Mouse (Mus musculus) brain, adult 2 months (tissue): Measurements from ENCODE around the gene Ubxn7.
A peak's percentile ranks its signal among the peaks of the same experiment; 100 is the strongest.
"Not testable (repeated sequence)": the region's sequence is repeated elsewhere in the genome, so short reads cannot be mapped to it uniquely, and the experiment has no call there.

Source experiments
- DNase-seq: peaks from one replicate; pipeline ENCODE4 v3.0.0; 2011; ENCODE audit warnings: low read depth, low spot score

Gene Ubxn7

DNA sequence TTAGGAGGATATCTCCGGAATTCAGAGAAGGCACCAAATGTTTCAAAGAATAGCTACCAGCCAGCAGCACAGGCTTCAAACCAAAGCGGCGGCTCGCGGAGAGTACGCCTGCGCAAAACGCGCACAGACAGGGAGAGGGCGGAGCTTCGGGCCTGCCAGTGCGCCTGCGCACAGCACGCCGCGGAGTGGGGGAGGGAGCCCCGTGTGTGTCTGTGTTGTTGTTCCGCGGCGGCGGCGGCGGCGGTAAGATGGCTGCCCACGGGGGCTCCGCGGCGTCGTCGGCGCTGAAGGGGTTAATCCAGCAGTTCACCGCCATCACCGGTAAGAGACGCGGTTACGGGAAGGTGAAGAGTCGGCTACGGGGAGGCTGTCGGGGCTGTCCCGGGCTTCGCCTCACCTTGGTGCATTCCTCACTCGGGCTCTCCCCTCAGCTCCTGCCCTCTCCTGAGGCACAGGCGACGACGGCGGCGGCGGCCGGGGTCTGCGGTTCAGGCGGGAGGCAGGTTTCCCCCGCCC, at the start of gene Ubxn7:
Ubxn7 (plus strand) TSS at position 218 of the 516 bp plus-strand sequence.
- DNase-seq, result peak; percentile 97

DNA sequence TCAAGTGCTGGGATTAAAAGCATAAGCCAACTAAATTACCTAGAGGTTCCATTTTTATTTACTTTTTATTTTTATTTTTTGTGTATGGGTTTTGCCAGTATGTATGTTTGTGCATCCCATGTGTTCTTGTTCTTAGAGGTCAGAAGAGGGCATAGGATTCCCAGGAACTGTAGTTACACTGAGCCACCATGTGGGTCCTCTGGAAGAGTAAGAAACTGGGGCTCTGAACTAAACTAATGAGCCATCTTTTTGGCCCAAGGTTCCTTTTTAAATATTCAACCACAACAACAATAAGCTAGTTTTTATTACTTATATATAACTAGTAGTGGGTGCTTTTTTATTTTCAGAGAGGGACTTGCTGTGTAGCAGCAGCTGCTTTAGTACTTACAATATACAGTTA, 49.4 kb upstream of the Ubxn7 start:
- DNase-seq, result no peak

DNA sequence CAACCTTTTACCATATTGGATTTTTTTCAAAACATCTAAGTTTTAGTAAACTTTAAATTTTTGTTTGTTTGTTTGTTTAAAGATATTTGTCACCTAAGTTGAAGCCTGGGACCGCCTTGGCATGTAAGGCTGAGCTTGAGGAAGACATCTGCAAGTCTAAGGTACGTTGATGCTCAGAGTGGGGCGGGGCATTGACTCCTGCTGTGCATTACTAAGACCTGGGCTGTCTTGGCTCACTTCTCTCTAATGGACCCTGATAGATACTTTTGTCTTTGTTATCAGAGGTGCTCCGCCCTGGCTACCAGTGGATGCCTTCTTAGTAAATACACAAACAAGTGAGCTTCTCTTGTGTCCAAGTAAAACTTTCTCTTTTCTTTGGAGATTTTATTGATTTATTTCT, 40.2 kb upstream of the Ubxn7 start:
- DNase-seq, result no peak

DNA sequence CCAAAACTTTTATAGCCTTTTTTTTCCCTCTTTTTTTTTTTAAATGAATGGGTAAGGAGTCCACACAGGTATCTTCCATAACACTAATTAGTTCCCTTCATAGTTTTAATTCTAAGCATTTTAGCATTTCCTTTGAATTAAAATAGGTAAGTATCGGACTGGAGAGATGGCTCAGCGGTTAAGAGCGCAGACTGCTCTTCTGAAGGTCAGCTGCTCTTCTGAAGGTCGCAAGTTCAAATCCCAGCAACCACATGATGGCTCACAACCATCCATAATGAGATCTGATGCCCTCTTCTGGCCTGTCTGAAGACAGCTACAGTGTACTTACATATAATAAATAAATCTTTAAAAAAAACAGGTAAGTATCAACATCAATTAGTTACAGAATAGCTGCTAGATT, 32.4 kb upstream of the Ubxn7 start:
- not testable (repeated sequence) for DNase-seq

DNA sequence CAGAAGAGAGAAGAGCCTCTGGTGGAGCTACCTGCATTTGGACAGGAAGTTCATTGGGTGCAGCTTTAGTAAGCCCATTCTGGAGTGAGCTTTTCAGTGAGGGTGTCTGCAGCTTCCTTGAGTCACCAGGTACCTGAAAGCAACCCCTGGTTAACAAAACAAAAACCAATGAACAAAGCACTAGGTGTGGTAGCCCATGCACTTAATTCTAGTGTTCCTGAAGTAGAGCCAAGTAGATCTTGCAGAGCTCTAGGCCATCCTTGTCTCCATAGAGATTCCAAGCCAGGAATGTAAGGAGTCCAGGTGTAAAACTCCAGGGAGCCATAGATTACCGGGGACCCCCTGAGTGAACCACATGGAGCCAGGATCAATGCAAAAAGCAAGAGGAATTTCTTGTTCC, 29.0 kb upstream of the Ubxn7 start:
- DNase-seq, result no peak

DNA sequence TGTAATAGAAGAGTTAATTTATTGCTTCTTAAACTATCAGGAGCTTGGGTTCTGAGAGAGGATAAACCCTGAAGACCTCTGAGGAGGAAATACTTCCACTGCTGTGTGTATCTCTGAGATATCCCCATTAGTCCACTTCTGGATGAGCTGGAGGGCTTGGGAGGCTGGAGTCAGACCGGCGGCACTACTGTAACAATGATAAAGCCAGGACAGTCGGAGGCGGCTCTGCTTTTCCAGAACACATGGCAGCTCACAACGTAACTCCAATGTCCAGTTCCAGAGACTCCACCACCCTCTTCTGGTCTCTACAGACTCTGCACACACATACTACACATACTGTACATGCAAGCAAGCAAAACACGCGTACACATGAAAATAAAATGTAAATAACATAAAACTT, 28.2 kb upstream of the Ubxn7 start:
- DNase-seq, result no peak

DNA sequence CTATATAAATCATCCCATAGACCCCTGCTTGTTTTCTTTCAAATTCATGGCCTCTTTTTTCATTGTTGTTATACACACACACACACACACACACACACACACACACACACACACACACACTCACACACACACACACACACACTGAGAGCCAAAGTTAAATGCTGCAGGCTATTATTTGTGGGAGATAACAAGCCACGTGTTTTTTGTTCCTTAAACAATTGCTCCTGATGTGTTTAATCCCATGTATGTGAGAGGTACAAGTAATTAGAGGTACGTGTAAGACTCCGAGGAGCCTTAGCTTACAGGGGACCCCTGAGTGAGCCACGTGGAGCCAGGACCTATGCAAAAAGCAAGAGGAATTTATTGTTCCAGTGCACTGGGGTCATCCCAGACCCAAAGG, 20.1 kb upstream of the Ubxn7 start:
- DNase-seq, result no peak

DNA sequence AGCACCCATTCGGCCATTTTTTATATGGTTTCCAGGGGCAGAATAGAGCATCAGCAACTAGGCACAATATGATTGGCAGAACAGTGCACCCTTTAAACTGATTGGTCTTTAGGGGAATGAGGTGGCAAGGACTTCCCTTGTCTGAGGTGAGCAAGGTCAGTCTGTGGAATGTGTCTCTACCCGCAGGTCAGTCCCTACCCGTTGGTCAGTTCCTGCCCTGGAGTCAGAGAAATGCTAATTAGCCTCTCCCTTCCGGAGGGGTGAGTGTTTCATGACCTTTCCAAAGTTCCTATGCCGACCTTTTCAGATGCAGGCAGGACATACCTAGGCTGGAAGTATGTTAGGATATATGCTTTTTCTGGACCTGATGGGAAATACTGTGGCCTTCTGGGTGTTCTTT, 19.7 kb upstream of the Ubxn7 start:
- DNase-seq, result no peak

DNA sequence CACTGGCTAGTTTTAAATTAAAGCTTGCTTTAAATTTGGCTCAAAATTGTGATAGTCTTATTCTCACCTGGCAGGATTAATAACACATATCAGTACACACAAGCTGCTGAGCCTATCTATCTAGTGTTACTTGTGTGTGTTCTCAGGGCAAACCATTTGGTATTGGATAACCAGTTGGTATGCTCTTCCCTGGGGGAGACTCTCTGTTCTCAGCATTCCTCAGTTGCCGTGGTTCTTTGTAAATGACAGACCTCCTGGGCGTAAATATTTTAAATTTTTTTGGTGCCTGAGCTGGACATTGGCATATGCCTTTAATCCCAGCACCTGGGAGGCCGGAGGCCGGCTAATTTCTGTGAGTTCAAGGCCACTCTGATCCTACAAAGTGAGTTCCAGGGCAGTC, 19.2 kb upstream of the Ubxn7 start:
- DNase-seq, result no peak

DNA sequence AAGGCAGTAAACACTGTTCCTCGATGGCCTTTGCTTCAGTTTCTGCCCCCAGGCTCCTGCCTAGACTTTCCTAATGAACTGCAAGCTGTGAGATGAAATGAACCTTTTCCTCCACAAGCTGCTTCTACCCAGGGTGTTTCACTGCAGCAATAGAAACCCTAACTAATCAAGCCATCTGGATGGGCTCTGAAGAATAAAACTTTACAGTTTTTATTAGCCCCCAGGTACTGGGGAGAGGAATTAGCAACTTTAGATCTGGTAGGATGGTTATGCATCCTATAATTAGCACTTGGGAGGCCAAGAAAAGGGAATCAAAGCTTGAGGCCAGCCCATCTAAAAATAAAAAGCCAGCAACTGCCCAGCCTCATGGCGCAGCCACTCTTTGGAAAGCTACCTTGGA, 15.5 kb upstream of the Ubxn7 start:
- no peak for DNase-seq

DNA sequence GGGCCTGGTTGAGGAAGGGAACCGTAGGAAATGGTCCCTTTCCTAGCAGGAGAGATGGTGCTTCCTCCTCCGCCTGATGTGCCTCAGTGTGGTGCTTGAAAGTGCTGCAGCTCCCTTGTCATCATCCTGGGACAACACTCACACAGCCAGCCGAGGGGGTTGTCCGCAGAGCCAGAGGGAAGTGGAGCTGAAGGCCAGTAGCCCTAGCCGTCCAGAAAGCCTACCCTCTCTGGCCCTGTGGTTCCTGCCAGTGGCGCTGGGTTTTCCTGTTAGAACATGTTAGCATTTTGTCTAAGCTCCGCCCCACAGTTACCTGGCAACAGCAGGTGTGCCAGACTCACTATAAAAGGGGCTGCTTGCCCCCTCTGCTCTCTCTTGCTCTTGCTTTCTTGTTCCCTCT, 8.1 kb upstream of the Ubxn7 start:
- DNase-seq, result no peak

DNA sequence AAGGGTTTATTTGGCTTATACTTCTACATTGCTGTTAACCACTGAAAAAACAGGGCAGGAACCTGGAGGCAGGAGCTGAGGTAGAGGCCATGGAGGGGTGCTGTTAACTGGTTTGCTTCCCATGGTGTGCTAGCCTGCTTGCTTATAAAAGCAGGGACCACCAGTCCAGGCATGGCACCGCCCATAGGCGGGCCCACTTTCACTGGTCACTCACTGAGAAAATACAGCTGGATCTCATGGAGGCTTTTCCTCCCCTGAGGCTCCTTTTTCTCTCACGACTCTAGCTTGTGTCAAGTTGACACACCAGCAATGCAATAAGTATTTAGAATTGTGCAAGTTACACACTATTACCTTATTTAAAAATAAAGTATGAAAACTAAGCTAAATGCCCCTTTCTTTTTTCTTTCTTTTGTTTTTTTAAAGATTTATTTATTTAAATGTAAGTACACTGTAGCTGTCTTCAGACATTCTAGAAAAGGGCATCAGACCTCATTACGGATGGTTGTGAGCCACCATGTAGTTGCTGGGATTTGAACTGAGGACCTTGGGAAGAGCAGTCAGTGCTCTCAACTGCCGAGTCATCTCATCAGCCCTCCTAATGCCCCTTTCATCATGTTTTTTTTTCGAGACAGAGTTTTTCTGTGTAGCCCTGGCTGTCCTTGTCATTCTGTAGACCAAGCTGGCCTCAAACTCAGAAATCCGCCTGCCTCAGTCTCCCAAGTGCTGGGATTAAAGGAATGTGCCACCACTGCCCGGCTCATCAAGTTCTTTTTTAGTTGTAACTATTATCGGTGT, 984 bp upstream of the Ubxn7 start:
- no peak for DNase-seq

DNA sequence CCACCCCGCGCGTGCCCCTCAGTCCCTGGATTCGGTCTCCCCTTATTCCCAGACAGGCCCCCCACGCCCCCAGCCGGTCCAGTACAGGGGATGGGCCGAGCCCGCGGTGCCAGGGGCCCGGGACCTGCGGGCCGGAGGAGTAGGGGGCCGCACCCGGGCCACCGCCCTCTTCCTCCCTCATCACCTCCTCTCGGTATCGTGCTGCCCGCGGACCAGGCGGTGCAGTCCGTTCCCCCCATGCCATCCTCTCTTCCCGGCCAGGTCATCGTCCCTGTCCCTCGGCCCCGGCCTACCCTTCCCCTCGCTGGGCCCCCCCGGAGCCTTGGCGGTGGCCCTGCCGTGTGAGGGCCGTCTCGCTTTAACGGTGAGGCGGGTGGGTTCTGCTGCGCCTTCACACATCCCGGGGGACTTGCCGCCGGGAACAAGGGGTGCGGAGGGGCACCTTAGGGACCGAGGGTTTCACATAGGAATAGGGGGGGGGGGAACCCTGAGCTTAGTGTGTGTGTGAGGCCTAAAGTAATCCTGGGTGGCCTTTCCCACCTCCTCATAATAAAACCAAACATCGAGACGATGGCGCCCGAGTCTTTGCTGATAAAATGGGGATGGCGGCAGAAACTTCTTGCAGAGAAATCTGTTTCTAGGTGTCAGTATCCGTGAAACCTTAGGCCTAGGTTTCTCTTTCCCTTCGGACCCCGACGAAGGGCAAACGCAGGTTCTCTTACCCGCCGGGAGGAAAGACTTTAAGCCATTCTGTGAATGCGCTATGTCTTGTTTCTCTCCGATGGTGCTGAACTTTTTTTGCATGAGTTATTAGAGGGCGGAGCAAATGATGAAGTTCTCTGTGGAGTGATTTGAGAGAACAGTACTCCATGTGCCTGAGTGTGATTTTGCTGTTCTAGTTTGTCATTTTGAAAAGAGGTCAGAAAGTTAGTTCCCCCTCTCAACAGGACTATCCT, 777 bp downstream of the Ubxn7 start:
- DNase-seq, result peak; percentile 61

DNA sequence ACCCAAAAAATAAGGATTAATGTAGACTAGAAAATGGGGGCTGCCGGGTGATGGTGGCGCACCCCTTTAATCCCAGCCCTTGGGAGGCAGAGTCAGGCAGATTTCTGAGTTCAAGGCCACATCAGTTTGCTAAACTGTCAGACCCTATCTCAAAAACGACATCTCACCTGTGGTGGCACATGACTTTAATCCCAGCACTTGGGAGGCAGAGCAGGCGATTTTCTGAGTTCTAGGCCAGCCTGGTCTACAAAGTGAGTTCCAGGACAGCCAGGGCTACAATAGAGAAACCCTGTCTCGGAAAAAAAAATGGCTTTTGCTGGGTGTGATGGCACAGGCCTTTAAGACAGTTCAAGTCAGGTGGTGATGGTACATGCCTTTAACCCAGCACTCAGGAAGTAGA, 3.1 kb downstream of the Ubxn7 start:
- DNase-seq, result no peak

DNA sequence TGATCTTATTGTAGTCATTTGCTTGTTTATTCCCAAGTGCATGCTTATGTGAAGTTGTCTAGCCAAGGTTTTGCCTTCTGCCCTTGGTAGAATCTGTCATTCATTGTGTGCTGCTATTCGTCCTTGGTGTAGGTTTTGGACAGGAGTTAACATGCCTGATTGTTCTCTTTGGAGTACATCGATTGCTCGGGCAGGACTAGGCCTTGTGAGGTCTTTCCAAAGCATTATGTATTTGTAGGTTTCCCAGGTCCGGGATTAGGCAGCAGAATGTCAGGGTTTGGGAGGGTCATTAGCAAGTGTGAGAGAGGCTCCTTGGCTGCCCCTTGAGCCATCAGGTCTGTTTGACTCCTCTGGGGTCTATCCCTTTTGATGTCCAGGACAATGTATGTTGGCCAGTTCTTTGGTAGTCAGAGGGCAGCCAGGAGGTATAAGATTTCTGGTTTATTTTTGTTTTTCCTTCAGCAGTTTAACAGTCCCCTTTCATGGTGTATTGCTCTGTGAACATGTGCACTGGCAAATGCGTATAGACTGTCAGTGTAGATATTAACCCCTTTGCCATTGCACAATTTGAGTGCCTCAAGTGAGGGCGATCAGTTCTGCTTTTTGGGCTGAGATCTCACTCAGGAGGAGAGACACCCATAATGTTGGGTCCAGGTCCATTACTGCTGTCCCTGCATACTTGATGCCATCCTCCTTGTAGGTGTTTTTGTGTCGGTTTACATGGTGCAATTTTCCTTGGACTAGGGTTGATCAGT, 4.1 kb downstream of the Ubxn7 start:
- DNase-seq, result no peak

DNA sequence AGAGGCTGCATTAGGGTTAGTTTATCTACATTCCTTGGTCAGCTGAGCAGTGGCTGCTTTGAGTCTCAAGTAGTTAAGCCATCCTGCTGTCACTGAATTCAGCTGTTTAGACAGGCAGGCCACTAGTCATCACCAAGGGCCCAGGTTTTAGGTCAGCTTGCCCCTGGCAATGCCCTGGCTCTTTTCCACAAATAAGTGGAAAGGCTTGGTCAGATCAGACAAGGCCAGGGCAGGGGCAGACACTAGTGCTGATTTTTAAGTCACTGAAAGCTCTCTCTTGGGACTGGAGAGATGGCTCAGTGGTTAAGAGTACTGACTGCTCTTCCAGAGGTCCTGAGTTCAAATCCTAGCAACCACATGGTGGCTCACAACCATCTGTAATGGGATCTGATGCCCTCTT, 4.9 kb downstream of the Ubxn7 start:
- no peak for DNase-seq

DNA sequence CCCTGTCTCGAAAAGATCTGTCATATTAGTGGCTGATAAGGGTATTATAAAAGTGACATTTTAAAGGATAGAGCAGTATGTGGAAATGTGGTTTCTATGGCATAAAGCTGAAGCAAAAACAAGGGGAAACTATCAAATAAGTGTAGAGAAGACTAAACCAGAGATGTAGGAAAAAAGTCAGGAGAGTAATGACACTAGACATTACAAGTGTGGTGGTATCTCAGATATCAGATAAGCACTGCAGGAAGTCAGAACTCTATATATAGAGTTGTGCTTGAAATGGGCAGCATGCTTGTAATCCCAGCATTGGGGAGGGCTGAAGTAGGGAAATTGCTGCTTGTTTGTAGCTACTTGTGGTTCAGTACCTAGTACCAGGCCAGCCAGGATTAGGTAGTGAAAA, 8.4 kb downstream of the Ubxn7 start:
- DNase-seq, result no peak

DNA sequence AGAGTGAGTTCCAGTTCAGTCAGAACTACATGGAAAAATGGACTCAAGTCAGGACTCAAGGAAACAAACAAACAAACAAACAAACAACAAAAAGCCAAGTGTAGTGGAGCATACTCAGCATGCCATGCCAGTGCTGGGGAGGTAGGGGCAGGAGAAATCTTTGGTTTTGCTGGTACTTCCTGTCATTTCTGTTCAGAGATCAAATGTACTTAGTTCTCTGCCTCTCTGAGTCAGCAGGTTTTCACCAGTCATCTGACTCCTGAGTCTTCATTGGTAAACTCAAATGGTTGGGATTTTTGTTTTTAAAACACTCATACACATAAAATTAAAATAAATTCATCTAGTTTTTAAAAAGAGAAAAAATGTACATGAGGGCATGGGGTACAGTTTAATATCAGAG, 13.5 kb downstream of the Ubxn7 start:
- DNase-seq, result no peak

DNA sequence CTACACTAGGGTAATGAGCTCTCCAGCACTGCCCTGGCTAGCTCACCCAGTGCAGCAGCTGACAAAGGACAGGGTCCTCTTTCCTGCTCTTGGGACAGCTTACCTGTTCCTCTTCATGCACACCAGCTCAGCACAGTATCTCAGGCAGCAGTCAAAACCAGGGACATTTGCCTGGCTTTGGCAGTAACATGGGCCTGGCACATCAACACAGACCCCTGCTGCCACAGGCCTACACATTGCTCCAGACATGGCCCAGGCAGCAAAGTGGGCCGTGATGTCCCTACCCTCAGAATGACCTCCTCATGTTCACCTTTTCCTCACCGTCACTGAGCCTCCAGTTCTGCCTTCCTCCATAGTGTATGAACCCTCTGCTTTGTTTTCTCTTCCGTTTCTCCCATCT, 18.7 kb downstream of the Ubxn7 start:
- DNase-seq, result peak; percentile 27

DNA sequence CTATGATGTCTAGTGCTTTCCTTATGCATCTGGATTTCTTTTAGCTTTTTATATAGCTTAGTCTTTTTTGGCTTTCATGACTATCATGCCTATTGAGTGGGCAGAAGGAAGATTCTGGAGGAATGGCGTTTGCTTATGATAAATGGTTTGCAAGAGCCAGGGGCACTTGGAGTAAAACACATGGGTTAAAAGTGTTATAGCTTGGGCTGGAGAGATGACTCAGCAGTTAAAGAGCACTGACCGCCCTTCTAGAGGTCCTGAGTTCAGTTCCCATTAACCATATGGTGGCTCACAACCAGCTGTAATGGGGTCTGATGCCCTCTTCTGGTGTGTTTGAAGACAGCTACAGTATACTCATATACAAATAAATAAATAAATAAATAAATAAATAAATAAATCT, 31.5 kb downstream of the Ubxn7 start:
- DNase-seq, result peak; percentile 17

DNA sequence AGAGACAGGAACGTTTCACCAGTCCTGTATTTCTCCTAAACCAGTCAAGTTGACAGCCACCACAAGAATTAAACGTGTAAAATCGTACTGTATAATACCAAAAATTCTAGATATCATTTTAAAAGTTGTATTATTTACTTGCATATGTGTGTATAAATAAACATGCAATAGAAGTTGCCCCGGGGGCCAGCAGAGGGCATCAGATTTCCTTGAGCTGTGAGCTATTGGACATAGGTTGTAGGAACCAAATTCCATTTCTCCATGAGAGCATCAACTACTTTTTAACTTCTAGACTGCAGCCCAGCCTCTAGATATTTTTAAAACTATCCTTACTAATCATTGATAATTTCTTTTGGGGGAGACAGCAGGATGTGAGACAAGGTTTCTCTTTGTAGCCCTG, 39.3 kb downstream of the Ubxn7 start:
- peak; percentile 45 for DNase-seq

DNA sequence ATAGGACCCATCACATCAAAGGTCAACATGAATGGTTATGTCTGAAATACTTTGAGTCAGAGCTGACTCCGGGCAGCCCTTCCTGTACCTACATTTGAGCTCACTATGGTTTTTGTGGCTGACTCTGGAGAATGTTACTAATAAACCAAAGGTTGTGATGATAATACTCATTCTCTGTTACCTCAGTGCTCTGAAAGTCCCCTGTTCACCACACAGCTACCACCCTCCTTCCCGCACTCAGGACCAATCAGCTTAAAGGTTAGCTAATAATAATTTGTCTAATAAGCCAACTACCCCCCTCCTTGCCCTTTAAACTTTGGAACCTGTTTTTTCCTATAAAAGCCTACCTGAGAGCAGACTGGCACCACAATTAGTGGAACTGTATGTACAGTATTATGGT, 47.5 kb downstream of the Ubxn7 start:
- DNase-seq, result no peak
